Mouse (Mus musculus): Measurements from ENCODE around the gene Atp8b5.

Gene Atp8b5

GRCm38 (mm10) chr4:43384083-43384460 lies 117.1 kb downstream of the Atp8b5 start:
- no peak for DNase-seq

GRCm38 (mm10) chr4:43384541-43384940 lies 117.6 kb downstream of the Atp8b5 start:
- no peak for DNase-seq

GRCm38 (mm10) chr4:43386932-43387331 lies 120.0 kb downstream of the Atp8b5 start:
- DNase-seq, result no peak

- no peak for DNase-seq
Observed at GRCm38 (mm10) chr4:43389390-43389789, 122.4 kb downstream of the Atp8b5 start.

GRCm38 (mm10) chr4:43389845-43390440 lies 123.0 kb downstream of the Atp8b5 start:
- no peak for DNase-seq

GRCm38 (mm10) chr4:43391521-43392050 lies 124.6 kb downstream of the Atp8b5 start:
- no peak for DNase-seq

GRCm38 (mm10) chr4:43394345-43394891 lies 127.5 kb downstream of the Atp8b5 start:
- DNase-seq, result peak; percentile 48

- no peak for DNase-seq
Observed at GRCm38 (mm10) chr4:43395147-43395546, 128.2 kb downstream of the Atp8b5 start.

GRCm38 (mm10) chr4:43395836-43396235 lies 128.9 kb downstream of the Atp8b5 start:
- DNase-seq, result no peak

GRCm38 (mm10) chr4:43396381-43396780 lies 129.4 kb downstream of the Atp8b5 start:
- DNase-seq, result no peak

- DNase-seq, result no peak
Observed at GRCm38 (mm10) chr4:43398014-43398413, 131.1 kb downstream of the Atp8b5 start.

- no peak for DNase-seq
Observed at GRCm38 (mm10) chr4:43398829-43399331, 131.9 kb downstream of the Atp8b5 start.

GRCm38 (mm10) chr4:43399391-43400131 lies 132.6 kb downstream of the Atp8b5 start:
- no peak for DNase-seq

- DNase-seq, result no peak
Observed at GRCm38 (mm10) chr4:43400976-43401375, 134.0 kb downstream of the Atp8b5 start.

- DNase-seq, result no peak
Observed at GRCm38 (mm10) chr4:43401486-43401885, 134.5 kb downstream of the Atp8b5 start.

GRCm38 (mm10) chr4:43402212-43402611 lies 135.3 kb downstream of the Atp8b5 start:
- no peak for DNase-seq

GRCm38 (mm10) chr4:43404697-43405096 lies 137.7 kb downstream of the Atp8b5 start:
- DNase-seq, result no peak

- DNase-seq, result no peak
Observed at GRCm38 (mm10) chr4:43406162-43406971, 139.4 kb downstream of the Atp8b5 start.

GRCm38 (mm10) chr4:43407071-43407920 lies 140.3 kb downstream of the Atp8b5 start:
- DNase-seq, result no peak

GRCm38 (mm10) chr4:43414761-43415160 lies 147.8 kb downstream of the Atp8b5 start:
- DNase-seq, result no peak

- DNase-seq, result no peak
Observed at GRCm38 (mm10) chr4:43415221-43416070, 148.5 kb downstream of the Atp8b5 start.

All from cerebellum, adult 11 months (tissue).